Mouse (Mus musculus) lung, postnatal 0 days (tissue): ENCODE measurements at regions not wholly inside any gene's neighbourhood (a gene's known extent, or its start where the extent isn't known, plus 50 kb on each side); places are given as distances from the start of the nearest gene placed in this dataset.
A peak's percentile ranks its signal among the peaks of the same experiment; 100 is the strongest.

Source experiments
- ATAC-seq: fragments of 200-750 bp; cut with Nextera tagmentation; 2 replicates; pipeline ENCODE4 v1.8.0; 2017; ENCODE audit warnings: moderate library complexity
- DNase-seq: peaks from one replicate; pipeline ENCODE4 v3.0.0-alpha.2; 2016; ENCODE audit warnings: low spot score
- H3K27ac ChIP-seq: fragments of 300-500 bp; sonication (generic); 2 replicates; pipeline ENCODE4 v1.5.1; 2014; ENCODE audit warnings: antibody characterized with exemption, mild to moderate bottlenecking, low read length, mixed read lengths
- H3K27me3 ChIP-seq: fragments of 300-500 bp; sonication (generic); replicated peaks from 2 replicates; pipeline ENCODE4 v1.6.1; 2014; ENCODE audit warnings: low read length, mixed read lengths; ENCODE audit not compliant: insufficient read depth
- H3K36me3 ChIP-seq: fragments of 300-500 bp; sonication (generic); 2 replicates; pipeline ENCODE4 v1.6.1; 2014; ENCODE audit warnings: low read length, mixed read lengths; ENCODE audit not compliant: insufficient read depth
- H3K4me1 ChIP-seq: fragments of 300-500 bp; sonication (generic); 2 replicates; pipeline ENCODE4 v1.6.1; 2014; ENCODE audit warnings: antibody characterized with exemption, low read depth, low read length, mixed read lengths; ENCODE audit not compliant: insufficient read depth
- H3K4me2 ChIP-seq: fragments of 300-500 bp; sonication (generic); replicated peaks from 2 replicates; pipeline ENCODE4 v1.6.1; 2014; ENCODE audit warnings: low read depth, mild to moderate bottlenecking, low read length, moderate library complexity, mixed read lengths
- H3K4me3 ChIP-seq: fragments of 300-500 bp; sonication (generic); 2 replicates; pipeline ENCODE4 v1.5.1; 2014; ENCODE audit warnings: low read depth, low read length
- H3K9ac ChIP-seq: fragments of 300-500 bp; sonication (generic); replicated peaks from 2 replicates; pipeline ENCODE4 v1.6.1; 2014; ENCODE audit warnings: low read depth, mild to moderate bottlenecking
- H3K9me3 ChIP-seq: fragments of 300-500 bp; sonication (generic); 2 replicates; pipeline ENCODE4 v1.6.1; 2016; ENCODE audit warnings: low read length, mixed read lengths
- CTCF ChIP-seq: IDR thresholded peaks from 2 replicates; pipeline ENCODE4 v1.5.1; 2016; ENCODE audit warnings: antibody characterized with exemption, mild to moderate bottlenecking
- EP300 ChIP-seq: IDR thresholded peaks from 2 replicates; pipeline ENCODE4 v1.6.1; 2016; ENCODE audit warnings: antibody characterized with exemption, mild to moderate bottlenecking, control low read depth
- WGBS: fragments of 180-500 bp; shearing (Covaris S2); extraction: QIAGEN DNeasy Blood & Tissue Kit; methylation state at CpG from one replicate; pipeline ENCODE4 v1.1.7; 2014; 5-methylcytosine and 5-hydroxymethylcytosine counted together

DNA sequence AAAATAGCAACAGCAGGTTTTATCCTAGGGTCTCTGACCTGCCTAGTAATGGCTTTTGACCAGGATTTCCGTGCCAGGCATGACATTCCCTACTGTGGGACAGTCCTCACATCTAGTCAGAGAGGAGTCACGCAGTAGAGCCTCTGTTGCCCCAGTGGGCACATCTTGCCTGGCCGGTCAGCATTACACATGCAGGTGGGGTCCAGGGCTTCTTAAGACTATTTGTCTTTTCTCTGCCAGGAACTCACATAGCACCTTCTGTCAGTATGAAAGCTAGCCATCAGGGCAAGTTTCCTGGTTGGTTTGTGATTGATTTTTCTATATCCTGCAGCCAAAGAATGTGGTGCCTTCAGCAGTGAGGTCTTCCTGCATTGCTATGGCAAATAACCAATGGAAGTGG lies 155.0 kb downstream of the Pten start:
- Histone ChIP-seq H3K27ac (no peak overlapping the region), H3K9ac (no peak overlapping the region), H3K4me1 (no peaks in the 10 kb centered on the region), H3K9me3 (no peaks in the 10 kb centered on the region), H3K4me3 (no peak overlapping the region), H3K4me2 (no peak overlapping the region), H3K27me3 (no peaks in the 10 kb centered on the region), H3K36me3 (no peaks in the 10 kb centered on the region)
- WGBS = 77% methylated on average over 3 of the region's 3 CpGs
- DNase-seq (no peak), ATAC-seq (no peak)
- TF ChIP-seq EP300 (no peak), CTCF (no peak)

DNA sequence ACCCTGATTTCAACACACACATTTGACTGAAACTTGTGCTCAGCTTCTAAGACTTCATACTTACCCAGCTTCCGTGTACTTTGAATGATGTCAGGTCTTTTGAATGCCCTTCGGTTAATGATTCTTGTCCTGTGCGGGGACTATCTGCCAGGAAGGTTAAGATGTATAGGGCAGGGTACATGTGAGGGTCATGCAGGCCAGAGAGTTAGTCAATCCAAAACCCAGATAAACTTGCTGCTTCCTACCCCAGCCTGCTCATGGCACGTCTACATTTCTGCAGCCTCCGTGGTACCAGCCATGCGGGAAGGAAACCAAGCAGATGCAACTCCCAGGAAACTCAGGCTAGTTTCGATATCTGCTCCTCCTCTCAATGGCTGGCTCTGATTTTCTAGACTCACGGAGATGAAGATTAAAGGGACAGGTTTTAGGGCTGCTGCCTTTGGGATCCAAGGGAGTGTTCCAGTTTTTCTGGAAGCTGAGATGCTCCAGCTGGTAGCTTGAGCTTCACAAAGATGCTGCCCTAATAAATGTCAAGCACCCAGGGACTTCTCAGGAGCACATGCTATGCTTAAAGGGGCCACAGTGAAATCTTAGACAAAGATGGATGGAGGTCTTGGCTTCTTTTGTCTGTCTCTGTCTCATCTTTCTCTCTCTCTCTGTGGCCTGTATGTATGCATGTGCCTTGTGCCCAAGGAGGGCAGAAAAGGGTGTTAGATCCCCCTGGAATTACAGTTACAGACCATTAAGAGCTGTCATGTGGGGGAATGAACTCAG lies 159.4 kb downstream of the Pten start:
- no peak for TF ChIP-seq EP300
- no peak for TF ChIP-seq CTCF
- H3K4me2 ChIP-seq = no peak overlapping the region
- no peaks in the 10 kb centered on the region for H3K36me3 ChIP-seq
- peak; percentile 44 for DNase-seq
- peak; percentile 21; the same call in 1 of the 2 replicates for ATAC-seq
- no peak overlapping the region for H3K4me3 ChIP-seq
- H3K27me3 ChIP-seq = no peaks in the 10 kb centered on the region
- 54% methylated on average over 8 of the region's 8 CpGs for WGBS
- no peaks in the 10 kb centered on the region for H3K4me1 ChIP-seq
- H3K27ac ChIP-seq = no peak overlapping the region
- no peaks in the 10 kb centered on the region for H3K9me3 ChIP-seq
- no peak overlapping the region for H3K9ac ChIP-seq

GRCm38 (mm10) chr19:32921021-32921420 lies 163.7 kb downstream of the Pten start:
- Histone ChIP-seq H3K9ac (no peak overlapping the region), H3K4me2 (no peak overlapping the region), H3K4me3 (no peak overlapping the region), H3K27ac (no peak overlapping the region), H3K36me3 (no peaks in the 10 kb centered on the region), H3K4me1 (no peaks in the 10 kb centered on the region), H3K27me3 (no peaks in the 10 kb centered on the region), H3K9me3 (no peaks in the 10 kb centered on the region)
- TF ChIP-seq EP300 (no peak), CTCF (no peak)
- ATAC-seq (peak; percentile 48), DNase-seq (peak; percentile 68)
- WGBS = 51% methylated on average over 3 of the region's 3 CpGs

- DNase-seq (no peak), ATAC-seq (no peak)
- 85% methylated on average over 3 of the region's 3 CpGs for WGBS
Measured at GRCm38 (mm10) chr19:32923911-32924310, 166.6 kb downstream of the Pten start.

DNA sequence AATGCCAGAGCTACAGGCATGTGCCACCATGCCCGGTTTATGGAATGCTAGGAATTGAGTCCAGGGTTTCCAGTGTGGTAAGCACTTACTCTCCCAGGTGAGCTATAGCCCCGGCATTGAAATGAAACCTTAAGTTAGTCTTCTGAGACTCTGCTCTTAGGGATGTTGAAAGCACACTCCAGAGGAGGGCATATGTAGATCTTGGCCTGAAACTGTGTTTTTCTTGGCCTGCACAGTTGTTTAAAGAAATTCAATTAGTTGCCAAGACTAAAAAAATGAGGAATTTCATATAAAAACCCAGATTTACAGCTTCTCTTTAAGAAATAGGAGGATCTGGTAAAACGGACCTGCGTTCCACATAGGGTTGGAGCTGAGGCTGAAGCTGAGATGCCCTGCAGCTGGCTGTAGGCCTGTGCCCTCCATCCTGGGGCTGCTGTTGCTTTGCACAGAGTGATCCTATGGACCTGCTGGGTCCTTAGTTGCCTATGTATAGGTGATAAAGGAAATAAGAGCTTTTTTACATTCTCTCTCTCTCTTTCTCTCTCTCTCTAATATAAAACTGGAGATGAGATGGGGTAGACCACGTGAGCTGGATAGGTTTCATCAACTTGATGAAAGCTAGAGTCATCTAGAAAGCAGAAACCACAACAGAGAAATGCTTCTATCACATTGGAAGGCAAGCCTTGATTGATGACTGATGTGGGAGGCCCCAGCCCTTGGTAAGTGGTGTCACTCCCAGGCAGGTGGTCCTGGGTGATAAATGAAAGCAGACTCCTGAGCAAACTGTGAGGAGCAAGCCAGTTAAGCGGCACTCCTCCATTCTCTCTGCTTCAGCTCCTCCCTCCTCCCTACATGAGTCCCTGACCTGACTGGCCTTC lies 168.6 kb downstream of the Pten start:
- Histone ChIP-seq H3K4me3 (no peak overlapping the region), H3K4me1 (no peaks in the 10 kb centered on the region), H3K27ac (no peak overlapping the region), H3K9me3 (no peaks in the 10 kb centered on the region), H3K36me3 (no peaks in the 10 kb centered on the region), H3K27me3 (no peaks in the 10 kb centered on the region), H3K4me2 (no peak overlapping the region), H3K9ac (no peak overlapping the region)
- DNase-seq (peak; percentile 78), ATAC-seq (peak; percentile 86)
- WGBS = 32% methylated on average over 6 of the region's 6 CpGs
- TF ChIP-seq CTCF (no peak), EP300 (peak; percentile 40; the same call in 1 of the 2 replicates)

More at GRCm38 (mm10) chr19:32923911-32924310, 166.6 kb downstream of the Pten start:
- H3K4me3 ChIP-seq = no peak overlapping the region
- no peak for TF ChIP-seq CTCF
- TF ChIP-seq EP300 = no peak
- H3K27me3 ChIP-seq = no peaks in the 10 kb centered on the region
- no peaks in the 10 kb centered on the region for H3K4me1 ChIP-seq
- H3K9me3 ChIP-seq = no peaks in the 10 kb centered on the region
- H3K27ac ChIP-seq = no peak overlapping the region
- no peak overlapping the region for H3K9ac ChIP-seq
- no peaks in the 10 kb centered on the region for H3K36me3 ChIP-seq
- no peak overlapping the region for H3K4me2 ChIP-seq

GRCm38 (mm10) chr19:32926571-32926970 lies 169.3 kb downstream of the Pten start:
- WGBS = 63% methylated on average over 4 of the region's 4 CpGs
- no peak for ATAC-seq
- Histone ChIP-seq H3K4me1 (no peaks in the 10 kb centered on the region), H3K36me3 (no peaks in the 10 kb centered on the region), H3K9me3 (no peaks in the 10 kb centered on the region), H3K27me3 (no peaks in the 10 kb centered on the region), H3K4me3 (no peak overlapping the region), H3K9ac (no peak overlapping the region), H3K4me2 (no peak overlapping the region), H3K27ac (no peak overlapping the region)
- DNase-seq = peak; percentile 20
- TF ChIP-seq EP300 (no peak), CTCF (no peak)
